Mouse (Mus musculus): ENCODE measurements at regions not wholly inside any gene's neighbourhood (a gene's known extent, or its start where the extent isn't known, plus 50 kb on each side); places are given as distances from the start of the nearest gene placed in this dataset.
A peak's percentile ranks its signal among the peaks of the same experiment; 100 is the strongest.

- DNase-seq (ENCODE audit: low spot score in 2 of 2) = no peak
Measured at GRCm38 (mm10) chr1:151263372-151263771, 53.4 kb downstream of the Gm47996 start.

GRCm38 (mm10) chr1:151263830-151264229, 53.9 kb downstream of the Gm47996 start:
- DNase-seq (ENCODE audit: low spot score in 2 of 2) = no peak

DNA sequence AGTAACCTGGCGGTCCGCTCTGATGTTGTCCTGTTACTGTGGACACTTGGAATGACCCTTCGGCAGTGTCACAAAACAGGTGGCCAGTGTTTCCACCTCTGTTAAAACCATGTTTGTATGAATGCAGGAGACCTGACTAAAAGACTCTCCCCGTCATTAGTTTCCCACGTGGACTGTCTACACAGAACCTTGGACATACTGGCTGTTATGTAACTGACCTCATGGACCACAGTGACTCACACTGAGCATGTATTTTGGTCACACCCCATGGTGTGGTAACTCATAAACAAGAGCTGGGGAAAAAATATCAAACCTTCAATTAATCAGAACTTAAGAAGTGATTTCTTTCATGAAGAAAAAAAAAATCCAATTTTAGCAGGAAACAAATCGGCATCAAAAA, 54.9 kb downstream of the Gm47996 start:
- no peak for DNase-seq (ENCODE audit: low spot score in 2 of 2)

DNA sequence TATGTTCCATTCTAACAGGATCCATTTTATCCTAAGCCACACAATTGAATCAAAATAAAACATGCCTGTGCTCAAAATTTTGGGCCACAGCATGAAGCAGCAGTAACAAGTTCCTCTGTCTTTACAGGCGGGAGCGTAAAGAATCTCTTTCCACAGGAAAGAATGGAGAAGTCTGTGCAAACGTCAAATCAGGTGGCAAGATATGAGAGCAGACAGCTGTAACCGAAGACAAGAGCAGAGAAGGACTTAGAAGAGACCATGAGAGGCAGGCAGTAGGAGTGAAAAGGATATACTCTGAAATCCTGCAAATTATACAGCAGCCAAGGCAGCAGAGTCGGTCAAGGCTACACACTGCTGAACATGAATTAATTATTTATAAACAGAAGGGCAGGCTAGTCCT, 55.7 kb downstream of the Gm47996 start:
- no peak for DNase-seq (ENCODE audit: low spot score in 2 of 2)

GRCm38 (mm10) chr1:151266703-151267102, 56.8 kb downstream of the Gm47996 start:
- DNase-seq (ENCODE audit: low spot score in 2 of 2) = no peak

DNA sequence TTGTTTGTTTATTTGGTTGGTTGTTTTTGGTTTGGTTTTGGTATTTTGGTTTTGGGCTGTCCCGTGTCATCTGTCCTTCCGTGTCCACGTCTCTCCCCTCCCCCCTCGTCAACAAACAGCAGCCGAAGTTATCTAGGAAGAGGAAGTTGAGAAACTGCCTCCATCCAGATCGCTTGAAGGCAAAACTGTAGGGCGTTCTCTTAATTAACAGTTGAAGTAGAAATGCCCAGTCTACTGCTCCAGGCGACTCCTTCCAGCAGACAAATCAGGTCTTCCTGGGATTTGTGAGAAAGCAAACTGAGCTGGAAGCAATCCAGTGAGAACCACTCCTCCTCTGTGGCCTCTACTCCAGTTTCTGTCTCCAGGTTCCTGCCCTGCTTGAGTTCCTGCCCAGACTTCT, 60.8 kb downstream of the Gm47996 start:
- no peak for DNase-seq (ENCODE audit: low spot score in 2 of 2)

DNA sequence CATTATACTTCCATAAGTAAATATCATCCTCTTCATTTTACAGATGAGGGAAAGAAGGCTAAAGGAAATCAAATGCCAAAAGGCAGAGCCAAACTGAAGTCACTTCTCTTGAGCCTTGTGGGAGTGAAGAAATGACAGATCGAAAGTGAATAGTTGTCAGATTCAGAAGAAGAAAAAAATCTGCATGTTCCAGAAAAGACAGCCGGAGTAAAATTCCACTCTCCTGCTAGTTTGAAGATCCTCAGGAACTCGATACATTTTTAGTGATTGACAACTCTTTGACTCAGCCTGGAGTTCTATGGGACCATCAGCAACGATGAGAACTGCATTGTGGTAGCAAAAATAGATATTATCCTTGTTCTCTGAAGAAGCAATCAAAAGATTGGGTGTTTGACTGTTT, 64.4 kb downstream of the Gm47996 start:
- DNase-seq (ENCODE audit: low spot score in 2 of 2) = no peak

DNA sequence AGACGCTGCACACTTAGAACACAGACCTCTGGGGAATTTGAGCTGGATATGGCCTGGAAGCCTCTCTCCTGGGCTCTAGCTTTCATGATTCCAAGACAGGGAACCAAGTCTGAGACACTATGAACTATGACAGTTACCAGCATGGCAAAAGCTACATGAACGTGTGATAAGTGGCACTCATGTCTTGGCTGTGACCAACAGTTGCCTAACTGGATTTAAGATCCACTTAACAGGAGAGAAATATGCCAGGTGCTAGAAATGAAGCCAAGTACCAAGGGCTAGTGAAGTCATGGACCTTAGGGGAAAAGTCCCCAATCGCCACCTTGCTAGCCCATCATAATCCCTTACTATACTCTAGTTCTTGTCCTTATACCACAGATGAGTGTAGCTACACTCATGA, 65.7 kb downstream of the Gm47996 start:
- DNase-seq (ENCODE audit: low spot score in 2 of 2) = no peak

DNA sequence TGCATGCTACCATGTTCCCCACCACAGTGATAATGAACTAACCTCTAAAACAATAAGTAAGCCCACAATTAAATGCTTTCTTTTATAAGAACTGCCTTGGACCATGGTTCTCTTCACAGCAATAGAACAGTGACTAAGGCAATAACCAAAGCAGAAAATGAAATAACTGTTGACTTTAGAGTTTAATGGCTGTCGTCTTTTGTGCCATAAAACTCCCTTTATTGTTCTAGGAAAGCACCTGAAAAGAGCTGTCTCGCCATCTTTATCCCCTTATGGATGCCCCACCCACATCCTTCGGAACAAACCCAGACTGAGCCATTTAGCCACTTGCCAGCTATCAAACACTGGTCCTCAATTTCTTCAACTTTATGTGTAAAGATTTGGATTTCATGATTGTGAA, 64.3 kb upstream of the Ivns1abp start:
- DNase-seq (ENCODE audit: low spot score in 2 of 2) = no peak

GRCm38 (mm10) chr1:151285045-151285444, 59.2 kb upstream of the Ivns1abp start:
- DNase-seq (ENCODE audit: low spot score in 2 of 2) = no peak

DNA sequence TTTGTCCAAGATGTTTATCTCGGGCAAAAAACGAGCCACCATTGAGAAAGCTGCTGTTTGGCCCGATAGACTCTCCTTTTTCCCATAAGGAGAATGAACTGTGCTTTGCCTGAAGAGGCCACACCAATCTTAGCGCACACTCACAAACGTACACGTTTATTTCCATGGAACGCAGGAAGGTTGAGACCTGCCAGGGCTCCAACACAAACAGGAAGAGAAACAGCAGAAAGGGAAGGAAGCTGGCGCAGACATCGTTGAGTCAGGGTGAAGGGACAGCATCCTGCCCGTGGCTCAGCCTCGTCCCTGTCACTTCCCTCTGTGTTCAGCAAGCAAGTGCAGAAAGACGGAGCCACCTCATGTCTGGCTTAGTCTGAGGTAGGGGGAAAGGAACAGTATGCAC, 56.8 kb upstream of the Ivns1abp start:
- DNase-seq (ENCODE audit: low spot score in 2 of 2) = peak; percentile 33 to 66

DNA sequence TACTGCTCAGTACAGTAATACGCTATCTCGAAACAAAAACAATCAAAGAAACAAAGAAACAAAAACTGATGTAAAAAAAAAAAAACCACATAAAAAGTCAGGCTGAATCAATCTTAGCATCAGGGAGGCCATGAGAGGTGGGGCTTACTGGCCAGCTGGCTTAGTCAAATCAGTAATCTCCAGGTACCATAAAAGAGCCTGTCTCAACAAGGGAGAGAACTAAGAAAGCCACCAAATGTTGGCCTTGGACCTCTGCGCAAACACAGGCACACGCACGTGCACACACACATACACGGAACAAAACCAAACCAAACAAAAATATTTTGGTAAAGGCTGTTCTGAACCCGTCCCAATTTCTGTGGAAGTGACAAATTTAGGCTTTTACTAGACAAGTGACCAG, 55.2 kb upstream of the Ivns1abp start:
- DNase-seq (ENCODE audit: low spot score in 2 of 2) = no peak

DNA sequence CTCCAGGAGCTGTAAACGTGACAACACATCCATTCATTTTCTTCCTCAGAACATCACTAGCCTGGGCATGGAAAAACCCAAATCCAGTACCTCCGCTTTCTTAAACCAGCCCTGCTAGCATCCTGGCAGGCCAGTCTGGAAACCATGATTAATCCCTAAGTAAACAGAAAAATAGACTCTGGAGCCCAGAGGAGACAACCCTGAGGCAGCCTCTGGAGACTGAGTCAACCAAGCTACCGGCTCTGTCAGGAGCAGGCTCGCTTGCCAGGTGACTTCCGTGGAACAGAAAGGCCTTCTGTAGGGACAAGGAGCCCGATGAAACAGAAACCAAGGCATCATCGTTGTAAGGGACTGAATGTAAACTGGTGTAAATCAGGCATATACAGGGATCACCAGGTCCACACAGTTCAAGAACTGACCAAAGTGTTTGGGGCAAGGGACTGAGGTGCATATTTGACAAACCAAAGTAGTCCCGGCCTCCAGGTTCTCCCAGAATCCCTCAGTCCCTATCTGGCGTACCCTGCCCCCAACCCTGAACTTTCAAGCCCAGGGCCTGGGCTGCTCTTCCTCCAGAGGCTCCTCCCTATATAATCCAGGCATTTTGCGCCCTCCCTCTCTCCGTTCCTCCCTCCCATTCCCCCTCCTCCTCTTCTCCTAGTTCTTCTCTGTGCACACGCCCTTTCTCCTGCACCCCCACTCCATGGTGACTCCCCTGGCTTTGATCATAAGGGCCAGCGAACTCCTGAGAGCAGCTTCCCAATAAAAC, 54.6 kb upstream of the Ivns1abp start:
- no peak for DNase-seq (ENCODE audit: low spot score in 2 of 2)

- no peak for DNase-seq (ENCODE audit: low spot score in 2 of 2)
Measured at GRCm38 (mm10) chr1:151293311-151294050, 50.8 kb upstream of the Ivns1abp start.

Measured in spleen, postnatal 4 days (tissue).